16 mouse cellular contexts compared by ENCODE assay signal in the genomic region with DNA sequence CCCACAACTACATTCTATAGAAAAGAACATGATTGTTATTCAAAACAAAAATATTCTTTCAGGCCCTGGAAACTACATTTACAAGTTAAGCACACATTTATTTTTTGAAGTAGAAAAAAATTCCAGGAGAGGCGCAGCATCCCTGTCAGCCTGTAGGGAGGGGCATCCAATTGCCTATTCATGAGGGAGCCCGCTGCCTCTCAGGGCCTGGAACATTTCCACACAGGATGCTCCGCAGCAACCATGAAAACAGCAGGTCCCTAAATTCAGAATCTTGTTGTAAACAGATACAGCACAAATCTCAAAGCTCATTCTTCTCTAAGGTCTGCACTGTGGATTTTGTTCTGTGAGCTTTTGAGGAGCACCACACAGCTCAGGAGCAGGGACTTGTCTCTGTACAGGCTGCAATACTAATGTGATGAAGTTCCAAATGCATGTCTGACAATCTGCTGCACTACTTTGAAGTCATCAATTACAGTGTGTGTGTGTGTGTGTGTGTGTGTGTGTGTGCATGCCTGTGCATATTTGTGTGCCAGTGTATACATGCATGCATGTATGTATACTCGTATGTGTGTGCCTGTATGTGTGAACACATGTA.
A peak's percentile ranks its signal among the peaks of the same experiment; 100 is the strongest.
DNase-seq lines count a peak whose midpoint lies in the region; ATAC-seq lines count a peak whose summit lies in the region.
"Had no signal": no experiment of that assay in that cellular context is flagged by ENCODE, and none has a peak within 500 bp of the region (broad histone marks: within the 10 kb centered on the region; RNA-seq: fewer than 3 reads in every experiment).

No protein-coding gene starts in this region.

- DNase-seq in midbrain, embryonic 10.5 days (ENCODE audit: low spot score), result no peak
- peak; percentile 12 to 16 for DNase-seq in frontal cortex, postnatal 14 days (ENCODE audit: low spot score in 2 of 2)
- DNase-seq in left cerebral cortex, adult 18-20 months (ENCODE audit: low spot score in 2 of 2), result peak; percentile 4 to 7
- DNase-seq in right cerebral cortex, postnatal 36 days (ENCODE audit: low spot score in 2 of 2), result peak; percentile 5 to 20
- no peak for DNase-seq in thymus, postnatal 0 days (ENCODE audit: low spot score)
- no peak for DNase-seq in urinary bladder, postnatal 25 days (ENCODE audit: low spot score)
- no peak for DNase-seq in embryo, embryonic 9.5 days (ENCODE audit: extremely low spot score)
- DNase-seq: cerebellum, adult 2 months; kidney, adult 18-20 months; kidney, postnatal 4 days; liver, postnatal 0 days; lung, postnatal 4 days; thymus, postnatal 25 days had no signal

- H3K9ac ChIP-seq in midbrain, embryonic 13.5 days (replicated peaks), result no peak overlapping the region
- H3K9ac ChIP-seq: limb, embryonic 12.5 days; liver, postnatal 0 days had no signal

- ATAC-seq in midbrain, embryonic 13.5 days, result peak; percentile 48; the same call in 1 of the 2 replicates
- ATAC-seq: liver, postnatal 0 days had no signal

- H3K4me1 ChIP-seq in midbrain, embryonic 13.5 days (replicated peaks), result no peaks in the 10 kb centered on the region
- H3K4me1 ChIP-seq in midbrain, embryonic 10.5 days, result no peaks in the 10 kb centered on the region
- H3K4me1 ChIP-seq: limb, embryonic 12.5 days had no signal

- 61% methylated on average over 4 of the region's 4 CpGs for WGBS in midbrain, embryonic 13.5 days
- 80% methylated on average over 4 of the region's 4 CpGs for WGBS in midbrain, embryonic 10.5 days

- H3K27ac ChIP-seq in midbrain, embryonic 13.5 days, result no peak overlapping the region
- H3K27ac ChIP-seq in midbrain, embryonic 10.5 days (replicated peaks), result no peak overlapping the region
- H3K27ac ChIP-seq: limb, embryonic 12.5 days had no signal

- H3K27me3 ChIP-seq in midbrain, embryonic 13.5 days, result no peaks in the 10 kb centered on the region
- H3K27me3 ChIP-seq in midbrain, embryonic 10.5 days (ENCODE audit: low read depth, poor library complexity, severe bottlenecking), result no peaks in the 10 kb centered on the region
- H3K27me3 ChIP-seq: limb, embryonic 12.5 days had no signal

- H3K4me3 ChIP-seq in midbrain, embryonic 13.5 days (replicated peaks), result no peak overlapping the region
- H3K4me3 ChIP-seq in midbrain, embryonic 10.5 days, result no peak overlapping the region
- H3K4me3 ChIP-seq: limb, embryonic 12.5 days; myocyte had no signal

- no peaks in the 10 kb centered on the region for H3K36me3 ChIP-seq in midbrain, embryonic 13.5 days
- H3K36me3 ChIP-seq in midbrain, embryonic 10.5 days, result no peaks in the 10 kb centered on the region
- H3K36me3 ChIP-seq: limb, embryonic 12.5 days had no signal

- no peaks in the 10 kb centered on the region for H3K9me3 ChIP-seq in midbrain, embryonic 13.5 days
- no peaks in the 10 kb centered on the region for H3K9me3 ChIP-seq in midbrain, embryonic 10.5 days (replicated peaks)
- H3K9me3 ChIP-seq: limb, embryonic 12.5 days had no signal

- no peak overlapping the region for H3K4me2 ChIP-seq in midbrain, embryonic 13.5 days (replicated peaks)
- H3K4me2 ChIP-seq: limb, embryonic 12.5 days had no signal

Comparison
In these comparisons a context has a peak if more than half of its experiments do, and no peak if none do; other contexts are left out.
1. DNase-seq: peak in frontal cortex, postnatal 14 days (2 of 2), left cerebral cortex, adult 18-20 months (2 of 2) and right cerebral cortex, postnatal 36 days (2 of 2); none in midbrain, embryonic 10.5 days (single experiment), thymus, postnatal 0 days (single experiment), urinary bladder, postnatal 25 days (single experiment) and embryo, embryonic 9.5 days (single experiment).